Mouse (Mus musculus): ENCODE measurements around the gene Bpifb3. TPM values are rescaled to one million over a fixed set of nuclear protein-coding genes. Genes with fewer than 3 reads are reported as not detected.

Gene Bpifb3
- polyA plus RNA-seq (2014; fragmentation: Nextera tagmentation; extraction: Ambion mirVana): not detected in 2 replicates

- Histone ChIP-seq H3K4me2 (ENCODE audit: low read depth) (no peak within 1 kb of the TSS), H3K36me3 (ENCODE audit: control insufficient read depth, insufficient read depth, low read length) (no peaks in the 10 kb centered on the region), H3K9me3 (ENCODE audit: control insufficient read depth, low read length) (no peaks in the 10 kb centered on the region), H3K27ac (ENCODE audit: low read depth, low read length) (no peak within 1 kb of the TSS), H3K4me3 (ENCODE audit: low read depth, low read length) (no peak within 1 kb of the TSS), H3K27me3 (ENCODE audit: control insufficient read depth, insufficient read depth, low read length) (no peaks in the 10 kb centered on the region), H3K4me1 (ENCODE audit: control insufficient read depth, insufficient read depth, low read length) (no peaks in the 10 kb centered on the region), H3K9ac (ENCODE audit: low read length) (no peak within 1 kb of the TSS)
- no peak for ATAC-seq (ENCODE audit: insufficient read depth, low FRiP score, low TSS enrichment)
- WGBS: 76% methylated on average over 8 of the region's 8 CpGs
- DNase-seq (ENCODE audit: low spot score): no peak
Observed at GRCm38 (mm10) chr2:153917930-153918329, at the start of gene Bpifb3. Bpifb3 (plus strand) TSS chr2:153918230.

DNA sequence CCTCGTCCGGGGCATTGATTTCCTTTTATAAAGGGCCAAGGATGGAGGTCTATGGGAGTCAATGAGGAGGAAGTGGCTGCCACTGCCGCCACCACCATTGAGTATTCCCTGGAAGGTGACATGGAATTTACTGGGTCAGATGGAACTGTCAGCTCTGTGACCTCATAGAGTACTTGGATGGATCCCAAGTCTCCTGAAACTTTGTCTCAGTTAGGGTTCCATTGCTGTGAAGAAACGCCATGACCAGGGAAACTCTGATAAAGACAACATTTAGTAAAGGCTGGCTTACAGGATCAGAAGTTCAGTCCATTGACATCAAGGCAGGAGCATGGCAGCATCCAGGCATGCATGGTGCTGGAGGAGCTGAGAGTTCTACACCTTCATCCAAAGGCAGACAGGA is 47.0 kb upstream of the Bpifb3 start, which contains the start of gene Sun5:
TSS of gene Sun5 (minus strand) at position 101 of the 400 bp plus-strand sequence.
- Histone ChIP-seq H3K9ac (ENCODE audit: low read length) (no peak within 1 kb of the TSS), H3K4me3 (ENCODE audit: low read depth, low read length) (no peak within 1 kb of the TSS), H3K27ac (ENCODE audit: low read depth, low read length) (no peak within 1 kb of the TSS), H3K36me3 (ENCODE audit: control insufficient read depth, insufficient read depth, low read length) (no peaks in the 10 kb centered on the region), H3K27me3 (ENCODE audit: control insufficient read depth, insufficient read depth, low read length) (no peaks in the 10 kb centered on the region), H3K4me1 (ENCODE audit: control insufficient read depth, insufficient read depth, low read length) (no peaks in the 10 kb centered on the region), H3K4me2 (ENCODE audit: low read depth) (no peak within 1 kb of the TSS), H3K9me3 (ENCODE audit: control insufficient read depth, low read length) (no peaks in the 10 kb centered on the region)
- no peak for DNase-seq (ENCODE audit: low spot score)
- WGBS: 86% methylated on average over 4 of the region's 4 CpGs
- no peak for ATAC-seq (ENCODE audit: insufficient read depth, low FRiP score, low TSS enrichment)

DNA sequence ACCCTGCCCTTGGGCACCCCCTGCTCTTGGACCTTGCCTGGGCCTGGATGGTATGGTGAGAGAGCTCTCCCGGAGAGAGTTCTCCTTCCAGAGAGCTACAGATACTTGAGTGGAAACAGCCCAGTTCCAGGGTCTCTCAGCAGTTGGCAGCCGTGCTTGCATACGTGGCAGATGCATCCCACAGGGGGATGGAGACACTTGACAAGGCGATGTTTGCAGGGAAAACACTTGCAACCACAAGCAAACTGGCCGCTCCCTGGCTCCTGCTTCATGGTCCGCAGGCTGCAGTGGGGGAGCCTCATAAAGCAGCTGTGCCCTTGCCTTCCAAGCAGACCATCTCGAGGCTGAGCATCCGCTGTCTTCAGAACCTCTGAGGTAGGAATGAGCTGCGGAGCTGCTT is 43.3 kb upstream of the Bpifb3 start, which contains the start of gene Bpifb2:
TSS of gene Bpifb2 (plus strand) at position 301 of the 400 bp plus-strand sequence.
- no peak for DNase-seq (ENCODE audit: low spot score)
- H3K36me3 ChIP-seq (ENCODE audit: control insufficient read depth, insufficient read depth, low read length): no peaks in the 10 kb centered on the region
- ATAC-seq (ENCODE audit: insufficient read depth, low FRiP score, low TSS enrichment): no peak
- H3K4me1 ChIP-seq (ENCODE audit: control insufficient read depth, insufficient read depth, low read length): no peaks in the 10 kb centered on the region
- WGBS: 71% methylated on average over 9 of the region's 9 CpGs
- H3K4me3 ChIP-seq (ENCODE audit: low read depth, low read length): no peak within 1 kb of the TSS
- no peak within 1 kb of the TSS for H3K27ac ChIP-seq (ENCODE audit: low read depth, low read length)
- no peak within 1 kb of the TSS for H3K9ac ChIP-seq (ENCODE audit: low read length)
- H3K27me3 ChIP-seq (ENCODE audit: control insufficient read depth, insufficient read depth, low read length): no peaks in the 10 kb centered on the region
- H3K9me3 ChIP-seq (ENCODE audit: control insufficient read depth, low read length): no peaks in the 10 kb centered on the region
- no peak within 1 kb of the TSS for H3K4me2 ChIP-seq (ENCODE audit: low read depth)

DNA sequence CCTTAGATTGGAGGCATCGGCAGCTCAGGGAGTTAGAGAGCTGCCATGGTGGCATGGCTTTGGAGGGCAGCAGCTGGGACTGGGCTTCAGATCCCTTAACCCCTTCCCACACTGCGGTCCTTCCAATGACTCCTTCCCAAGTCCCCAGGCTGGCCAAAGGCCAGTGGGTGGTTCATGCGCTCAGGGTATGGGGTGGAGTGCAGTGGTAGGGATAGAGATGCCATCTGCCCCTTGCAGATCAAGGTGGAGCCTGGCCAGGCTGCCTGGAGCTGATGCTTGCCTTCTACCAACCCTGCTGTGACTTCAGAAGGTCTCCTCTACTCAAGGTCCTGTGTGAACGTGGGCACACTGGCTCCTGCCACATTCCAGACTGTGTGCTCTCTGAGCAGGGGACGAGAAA is 18.9 kb upstream of the Bpifb3 start:
- H3K4me3 ChIP-seq (ENCODE audit: low read depth, low read length): no peak overlapping the region
- no peak overlapping the region for H3K9ac ChIP-seq (ENCODE audit: low read length)
- no peaks in the 10 kb centered on the region for H3K4me1 ChIP-seq (ENCODE audit: control insufficient read depth, insufficient read depth, low read length)
- H3K27me3 ChIP-seq (ENCODE audit: control insufficient read depth, insufficient read depth, low read length): no peaks in the 10 kb centered on the region
- no peak for DNase-seq (ENCODE audit: low spot score)
- no peaks in the 10 kb centered on the region for H3K36me3 ChIP-seq (ENCODE audit: control insufficient read depth, insufficient read depth, low read length)
- no peak for ATAC-seq (ENCODE audit: insufficient read depth, low FRiP score, low TSS enrichment)
- no peak overlapping the region for H3K4me2 ChIP-seq (ENCODE audit: low read depth)
- H3K27ac ChIP-seq (ENCODE audit: low read depth, low read length): no peak overlapping the region
- WGBS: 83% methylated on average over 5 of the region's 5 CpGs
- H3K9me3 ChIP-seq (ENCODE audit: control insufficient read depth, low read length): no peaks in the 10 kb centered on the region

- H3K4me1 ChIP-seq (ENCODE audit: control insufficient read depth, insufficient read depth, low read length): no peaks in the 10 kb centered on the region
Observed at GRCm38 (mm10) chr2:153900088-153900487, 17.9 kb upstream of the Bpifb3 start, which contains the start of gene Bpifb6. Bpifb6 (plus strand) TSS chr2:153900388.

GRCm38 (mm10) chr2:153902726-153903125 is 15.3 kb upstream of the Bpifb3 start:
- Histone ChIP-seq H3K9ac (ENCODE audit: low read length) (no peak overlapping the region), H3K4me1 (ENCODE audit: control insufficient read depth, insufficient read depth, low read length) (no peaks in the 10 kb centered on the region), H3K4me3 (ENCODE audit: low read depth, low read length) (no peak overlapping the region), H3K27me3 (ENCODE audit: control insufficient read depth, insufficient read depth, low read length) (no peaks in the 10 kb centered on the region), H3K4me2 (ENCODE audit: low read depth) (no peak overlapping the region), H3K9me3 (ENCODE audit: control insufficient read depth, low read length) (no peaks in the 10 kb centered on the region), H3K36me3 (ENCODE audit: control insufficient read depth, insufficient read depth, low read length) (no peaks in the 10 kb centered on the region), H3K27ac (ENCODE audit: low read depth, low read length) (no peak overlapping the region)
- 80% methylated on average over 6 of the region's 6 CpGs for WGBS
- no peak for ATAC-seq (ENCODE audit: insufficient read depth, low FRiP score, low TSS enrichment)
- DNase-seq (ENCODE audit: low spot score): no peak

More at GRCm38 (mm10) chr2:153900088-153900487, 17.9 kb upstream of the Bpifb3 start, which contains the start of gene Bpifb6:
- DNase-seq (ENCODE audit: low spot score) (no peak), ATAC-seq (ENCODE audit: insufficient read depth, low FRiP score, low TSS enrichment) (no peak)
- Histone ChIP-seq H3K4me2 (ENCODE audit: low read depth) (no peak within 1 kb of the TSS), H3K27me3 (ENCODE audit: control insufficient read depth, insufficient read depth, low read length) (no peaks in the 10 kb centered on the region), H3K9ac (ENCODE audit: low read length) (no peak within 1 kb of the TSS), H3K27ac (ENCODE audit: low read depth, low read length) (no peak within 1 kb of the TSS), H3K9me3 (ENCODE audit: control insufficient read depth, low read length) (no peaks in the 10 kb centered on the region), H3K36me3 (ENCODE audit: control insufficient read depth, insufficient read depth, low read length) (no peaks in the 10 kb centered on the region), H3K4me3 (ENCODE audit: low read depth, low read length) (no peak within 1 kb of the TSS)
- 78% methylated on average over 4 of the region's 4 CpGs for WGBS

GRCm38 (mm10) chr2:153906626-153907025 is 11.4 kb upstream of the Bpifb3 start:
- no peak overlapping the region for H3K27ac ChIP-seq (ENCODE audit: low read depth, low read length)
- H3K4me3 ChIP-seq (ENCODE audit: low read depth, low read length): no peak overlapping the region
- no peaks in the 10 kb centered on the region for H3K36me3 ChIP-seq (ENCODE audit: control insufficient read depth, insufficient read depth, low read length)
- WGBS: 86% methylated on average over 4 of the region's 4 CpGs
- no peaks in the 10 kb centered on the region for H3K4me1 ChIP-seq (ENCODE audit: control insufficient read depth, insufficient read depth, low read length)
- H3K4me2 ChIP-seq (ENCODE audit: low read depth): no peak overlapping the region
- H3K27me3 ChIP-seq (ENCODE audit: control insufficient read depth, insufficient read depth, low read length): no peaks in the 10 kb centered on the region
- ATAC-seq (ENCODE audit: insufficient read depth, low FRiP score, low TSS enrichment) (no peak), DNase-seq (ENCODE audit: low spot score) (no peak)
- H3K9me3 ChIP-seq (ENCODE audit: control insufficient read depth, low read length): no peaks in the 10 kb centered on the region
- no peak overlapping the region for H3K9ac ChIP-seq (ENCODE audit: low read length)

GRCm38 (mm10) chr2:153914151-153914550 is 3.9 kb upstream of the Bpifb3 start:
- H3K36me3 ChIP-seq (ENCODE audit: control insufficient read depth, insufficient read depth, low read length): no peaks in the 10 kb centered on the region
- no peak overlapping the region for H3K9ac ChIP-seq (ENCODE audit: low read length)
- no peaks in the 10 kb centered on the region for H3K27me3 ChIP-seq (ENCODE audit: control insufficient read depth, insufficient read depth, low read length)
- no peak overlapping the region for H3K4me3 ChIP-seq (ENCODE audit: low read depth, low read length)
- no peaks in the 10 kb centered on the region for H3K4me1 ChIP-seq (ENCODE audit: control insufficient read depth, insufficient read depth, low read length)
- 82% methylated on average over 5 of the region's 5 CpGs for WGBS
- H3K4me2 ChIP-seq (ENCODE audit: low read depth): no peak overlapping the region
- ATAC-seq (ENCODE audit: insufficient read depth, low FRiP score, low TSS enrichment) (no peak), DNase-seq (ENCODE audit: low spot score) (no peak)
- no peak overlapping the region for H3K27ac ChIP-seq (ENCODE audit: low read depth, low read length)
- H3K9me3 ChIP-seq (ENCODE audit: control insufficient read depth, low read length): no peaks in the 10 kb centered on the region

DNA sequence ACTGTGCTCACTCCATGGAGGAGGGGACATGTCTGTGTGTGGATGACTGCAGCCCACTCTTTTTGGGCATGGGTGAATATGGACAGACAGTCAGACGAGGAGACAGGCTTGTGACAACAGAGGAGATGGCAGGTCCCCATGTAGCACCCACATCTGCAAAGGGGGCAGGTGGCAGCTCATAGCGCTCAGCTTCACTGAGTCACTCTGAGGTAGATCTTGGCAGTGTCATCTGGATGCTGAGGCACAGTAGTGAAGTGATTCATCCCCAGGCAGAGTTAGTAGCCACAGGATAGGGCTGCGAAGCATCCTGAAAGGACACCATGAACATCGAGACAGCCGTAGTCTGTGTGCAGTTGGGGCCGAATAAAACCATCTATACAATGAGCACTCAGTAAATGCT is 3.2 kb downstream of the Bpifb3 start:
- H3K4me3 ChIP-seq (ENCODE audit: low read depth, low read length): no peak overlapping the region
- H3K4me2 ChIP-seq (ENCODE audit: low read depth): no peak overlapping the region
- 85% methylated on average over 6 of the region's 6 CpGs for WGBS
- no peak for ATAC-seq (ENCODE audit: insufficient read depth, low FRiP score, low TSS enrichment)
- no peaks in the 10 kb centered on the region for H3K36me3 ChIP-seq (ENCODE audit: control insufficient read depth, insufficient read depth, low read length)
- no peaks in the 10 kb centered on the region for H3K4me1 ChIP-seq (ENCODE audit: control insufficient read depth, insufficient read depth, low read length)
- DNase-seq (ENCODE audit: low spot score): no peak
- H3K27me3 ChIP-seq (ENCODE audit: control insufficient read depth, insufficient read depth, low read length): no peaks in the 10 kb centered on the region
- H3K9me3 ChIP-seq (ENCODE audit: control insufficient read depth, low read length): no peaks in the 10 kb centered on the region
- no peak overlapping the region for H3K27ac ChIP-seq (ENCODE audit: low read depth, low read length)
- H3K9ac ChIP-seq (ENCODE audit: low read length): no peak overlapping the region
